Mouse (Mus musculus) limb, embryonic 14.5 days (tissue): Measurements from ENCODE around the gene Cdkl5. TPM values are rescaled to one million over a fixed set of nuclear protein-coding genes. Genes with fewer than 3 reads are reported as not detected.
"Not testable (repeated sequence)": the region's sequence is repeated elsewhere in the genome, so short reads cannot be mapped to it uniquely, and the experiment has no call there.

Source experiments
- ATAC-seq: fragments of 200-750 bp; cut with Nextera tagmentation; 2 replicates; pipeline ENCODE4 v1.8.0; 2017; ENCODE audit warnings: low read depth, moderate number of reproducible peaks, moderate TSS enrichment; ENCODE audit not compliant: low FRiP score
- DNase-seq: peaks from one replicate; pipeline ENCODE4 v3.0.0-alpha.2; 2015; ENCODE audit warnings: low spot score
- H3K27ac ChIP-seq: fragments of 300-500 bp; sonication (generic); replicated peaks from 2 replicates; pipeline ENCODE4 v1.5.1; 2014; ENCODE audit warnings: low read depth, mild to moderate bottlenecking, low read length, moderate library complexity, mixed read lengths
- H3K27me3 ChIP-seq: fragments of 300-500 bp; sonication (generic); 2 replicates; pipeline ENCODE4 v1.6.1; 2014; ENCODE audit warnings: low read length, mixed read lengths; ENCODE audit not compliant: control insufficient read depth, insufficient read depth
- H3K36me3 ChIP-seq: fragments of 300-500 bp; sonication (generic); 2 replicates; pipeline ENCODE4 v1.6.1; 2014; ENCODE audit warnings: mild to moderate bottlenecking, low read length, moderate library complexity, mixed read lengths; ENCODE audit not compliant: control insufficient read depth, insufficient read depth
- H3K4me1 ChIP-seq: fragments of 300-500 bp; sonication (generic); 2 replicates; pipeline ENCODE4 v1.6.1; 2014; ENCODE audit warnings: antibody characterized with exemption, low read length, mixed read lengths; ENCODE audit not compliant: control insufficient read depth, insufficient read depth
- H3K4me2 ChIP-seq: fragments of 300-500 bp; sonication (generic); replicated peaks from 2 replicates; pipeline ENCODE4 v1.6.1; 2014; ENCODE audit warnings: low read depth, mild to moderate bottlenecking, low read length, moderate library complexity; ENCODE audit not compliant: severe bottlenecking
- H3K4me3 ChIP-seq: fragments of 300-500 bp; sonication (generic); replicated peaks from 2 replicates; pipeline ENCODE4 v1.5.1; 2014; ENCODE audit warnings: low read length
- H3K9ac ChIP-seq: fragments of 300-500 bp; sonication (generic); 2 replicates; pipeline ENCODE4 v1.6.1; 2014; ENCODE audit warnings: mild to moderate bottlenecking, low read depth, low read length, moderate library complexity; ENCODE audit not compliant: severe bottlenecking
- H3K9me3 ChIP-seq: fragments of 300-500 bp; sonication (generic); 2 replicates; pipeline ENCODE4 v1.6.1; 2016; ENCODE audit warnings: low read length; ENCODE audit not compliant: control insufficient read depth
- POLR2A ChIP-seq: fragments of 200-500 bp; IDR thresholded peaks from 2 replicates; pipeline ENCODE4 v1.8.0; 2012; ENCODE audit warnings: inconsistent platforms, mild to moderate bottlenecking, moderate library complexity, borderline replicate concordance; ENCODE audit not compliant: insufficient read depth, insufficient read length; ENCODE audit errors: extremely low read depth
- WGBS: fragments of 180-500 bp; shearing (Covaris S2); extraction: QIAGEN DNeasy Blood & Tissue Kit; methylation state at CpG from one replicate; pipeline ENCODE4 v1.1.7; 2014; 5-methylcytosine and 5-hydroxymethylcytosine counted together
- polyA plus RNA-seq, 2 experiments: library from polyadenylated mRNA; depleted of rRNA in 1 of 2; stranded (reverse) in 1 of 2; unstranded in 1 of 2; fragments of >200 nt; fragmentation: Nextera tagmentation in 1 of 2; extraction: Ambion mirVana in 1 of 2; gene quantifications; 2 replicates each; pipeline versions ENCODE4 v1.2.1 to v1.2.3; 2012 to 2014

Gene Cdkl5
- polyA plus RNA-seq, 2 experiments: 2.5 to 2.8 TPM

GRCm38 (mm10) chrX:160773033-160773432 is 221.5 kb downstream of the Cdkl5 start:
- H3K27ac ChIP-seq: no peak overlapping the region
- H3K4me3 ChIP-seq: no peak overlapping the region
- no peaks in the 10 kb centered on the region for H3K4me1 ChIP-seq
- no peak overlapping the region for H3K9ac ChIP-seq
- no peaks in the 10 kb centered on the region for H3K27me3 ChIP-seq
- no peak overlapping the region for H3K4me2 ChIP-seq
- no peaks in the 10 kb centered on the region for H3K36me3 ChIP-seq
- ATAC-seq: no peak
- 17% methylated on average over 1 of the region's 1 CpGs for WGBS
- no peaks in the 10 kb centered on the region for H3K9me3 ChIP-seq
- DNase-seq: no peak
- TF ChIP-seq POLR2A: no peak

- not testable (repeated sequence) for H3K27me3 ChIP-seq, H3K9me3 ChIP-seq, H3K4me2 ChIP-seq, H3K27ac ChIP-seq, DNase-seq, H3K4me1 ChIP-seq, H3K9ac ChIP-seq, ATAC-seq, H3K4me3 ChIP-seq, H3K36me3 ChIP-seq
- 84% methylated on average over 5 of the region's 5 CpGs for WGBS
Observed at GRCm38 (mm10) chrX:160769622-160770021, 224.9 kb downstream of the Cdkl5 start.

- no peaks in the 10 kb centered on the region for H3K36me3 ChIP-seq
- ATAC-seq (no peak), DNase-seq (no peak)
- H3K4me3 ChIP-seq: peak within 1 kb of the TSS; percentile 42
- no peaks in the 10 kb centered on the region for H3K9me3 ChIP-seq
- H3K4me1 ChIP-seq: no peaks in the 10 kb centered on the region
- H3K27me3 ChIP-seq: no peaks in the 10 kb centered on the region
- peak within 1 kb of the TSS; percentile 37 for H3K4me2 ChIP-seq
- WGBS: 85% methylated on average over 2 of the region's 2 CpGs
- no peak within 1 kb of the TSS for H3K9ac ChIP-seq
- no peak within 1 kb of the TSS for H3K27ac ChIP-seq
- no peak for TF ChIP-seq POLR2A
Observed at GRCm38 (mm10) chrX:160767713-160768112, 226.8 kb downstream of the Cdkl5 start, which contains the start of gene Rs1. Rs1 (plus strand) TSS chrX:160768013.

- H3K4me2 ChIP-seq: peak overlapping the region; percentile 37
- DNase-seq: peak; percentile 40
- H3K9ac ChIP-seq: peak overlapping the region; percentile 43
Observed at GRCm38 (mm10) chrX:160766233-160766616, 228.3 kb downstream of the Cdkl5 start.

GRCm38 (mm10) chrX:160765389-160766232 is 228.9 kb downstream of the Cdkl5 start:
- no peak for TF ChIP-seq POLR2A
- H3K36me3 ChIP-seq: no peaks in the 10 kb centered on the region
- 30% methylated on average over 30 of the region's 30 CpGs for WGBS
- peak; percentile 95 for ATAC-seq
- H3K9me3 ChIP-seq: no peaks in the 10 kb centered on the region
- H3K27ac ChIP-seq: no peak overlapping the region
- H3K9ac ChIP-seq: peak overlapping the region; percentile 43; the same call in 1 of the 2 replicates
- DNase-seq: peak; percentile 82
- H3K4me3 ChIP-seq: peak overlapping the region; percentile 42
- H3K27me3 ChIP-seq: no peaks in the 10 kb centered on the region
- no peaks in the 10 kb centered on the region for H3K4me1 ChIP-seq
- peak overlapping the region; percentile 40 for H3K4me2 ChIP-seq

More at GRCm38 (mm10) chrX:160766233-160766616, 228.3 kb downstream of the Cdkl5 start:
- Histone ChIP-seq H3K4me3 (peak overlapping the region; percentile 42), H3K27me3 (no peaks in the 10 kb centered on the region), H3K27ac (0 out of 2 replicates have a peak overlapping the region, but pooled peaks have one; percentile 20), H3K36me3 (no peaks in the 10 kb centered on the region), H3K9me3 (no peaks in the 10 kb centered on the region), H3K4me1 (no peaks in the 10 kb centered on the region)
- peak; percentile 92 for ATAC-seq
- 29% methylated on average over 15 of the region's 15 CpGs for WGBS
- TF ChIP-seq POLR2A: no peak
